Mouse (Mus musculus): ENCODE results near the gene Gm11213. TPM values are rescaled to one million over a fixed set of nuclear protein-coding genes. Genes with fewer than 3 reads are reported as not detected.

Gene Gm11213
- polyA plus RNA-seq (2014; fragmentation: Nextera tagmentation; extraction: Ambion mirVana), result not detected in 2 replicates

DNA sequence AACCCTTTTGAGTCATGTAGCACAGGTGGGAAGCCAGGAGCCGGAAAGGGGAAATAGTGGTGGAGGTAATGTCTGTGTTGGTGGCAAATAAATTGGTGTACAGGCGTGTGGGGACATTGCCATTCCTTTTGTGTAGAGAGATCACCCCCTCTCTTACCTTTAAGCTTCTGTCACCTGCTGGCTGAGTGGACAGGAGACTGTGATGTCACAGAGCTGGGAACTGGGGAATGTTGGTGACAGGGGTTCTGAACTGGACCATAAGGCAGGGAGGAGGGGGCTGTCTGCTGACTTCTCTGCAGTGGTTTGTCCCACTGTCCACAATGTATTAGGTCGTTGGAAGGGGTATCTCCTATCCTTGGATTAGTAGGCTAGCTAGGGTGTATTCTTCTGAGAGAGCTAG lies at the start of gene Gm11213:
TSS of gene Gm11213 (minus strand) at position 317 of the 400 bp plus-strand sequence.
- Histone ChIP-seq H3K4me3 (ENCODE audit: low read depth, low read length) (no peak within 1 kb of the TSS), H3K4me2 (no peak within 1 kb of the TSS), H3K27me3 (ENCODE audit: insufficient read depth, low read length) (no peaks in the 10 kb centered on the region), H3K27ac (ENCODE audit: low read depth) (no peak within 1 kb of the TSS), H3K9ac (no peak within 1 kb of the TSS), H3K9me3 (ENCODE audit: low read depth, low read length) (no peaks in the 10 kb centered on the region), H3K4me1 (ENCODE audit: insufficient read depth) (no peaks in the 10 kb centered on the region), H3K36me3 (ENCODE audit: insufficient read depth) (no peaks in the 10 kb centered on the region)
- TF ChIP-seq CTCF (IDR thresholded peaks at IDR 0.05; ENCODE audit: low read depth), result no peak
- DNase-seq, result no peak
- WGBS, result 69% methylated on average over 3 of the region's 3 CpGs
- ATAC-seq (ENCODE audit: insufficient read depth), result no peak

GRCm38 (mm10) chr4:63654381-63654780 lies 49.3 kb upstream of the Gm11213 start:
- H3K27ac ChIP-seq (ENCODE audit: low read depth), result no peak overlapping the region
- DNase-seq, result peak; percentile 3
- no peaks in the 10 kb centered on the region for H3K36me3 ChIP-seq (ENCODE audit: insufficient read depth)
- WGBS, result 35% methylated on average over 1 of the region's 1 CpGs
- H3K4me1 ChIP-seq (ENCODE audit: insufficient read depth), result no peaks in the 10 kb centered on the region
- no peak for ATAC-seq (ENCODE audit: insufficient read depth)
- H3K9me3 ChIP-seq (ENCODE audit: low read depth, low read length), result no peaks in the 10 kb centered on the region
- no peak overlapping the region for H3K4me3 ChIP-seq (ENCODE audit: low read depth, low read length)
- H3K9ac ChIP-seq, result no peak overlapping the region
- H3K27me3 ChIP-seq (ENCODE audit: insufficient read depth, low read length), result no peaks in the 10 kb centered on the region
- no peak overlapping the region for H3K4me2 ChIP-seq
- peak; percentile 49 for TF ChIP-seq CTCF (IDR thresholded peaks at IDR 0.05; ENCODE audit: low read depth)

DNA sequence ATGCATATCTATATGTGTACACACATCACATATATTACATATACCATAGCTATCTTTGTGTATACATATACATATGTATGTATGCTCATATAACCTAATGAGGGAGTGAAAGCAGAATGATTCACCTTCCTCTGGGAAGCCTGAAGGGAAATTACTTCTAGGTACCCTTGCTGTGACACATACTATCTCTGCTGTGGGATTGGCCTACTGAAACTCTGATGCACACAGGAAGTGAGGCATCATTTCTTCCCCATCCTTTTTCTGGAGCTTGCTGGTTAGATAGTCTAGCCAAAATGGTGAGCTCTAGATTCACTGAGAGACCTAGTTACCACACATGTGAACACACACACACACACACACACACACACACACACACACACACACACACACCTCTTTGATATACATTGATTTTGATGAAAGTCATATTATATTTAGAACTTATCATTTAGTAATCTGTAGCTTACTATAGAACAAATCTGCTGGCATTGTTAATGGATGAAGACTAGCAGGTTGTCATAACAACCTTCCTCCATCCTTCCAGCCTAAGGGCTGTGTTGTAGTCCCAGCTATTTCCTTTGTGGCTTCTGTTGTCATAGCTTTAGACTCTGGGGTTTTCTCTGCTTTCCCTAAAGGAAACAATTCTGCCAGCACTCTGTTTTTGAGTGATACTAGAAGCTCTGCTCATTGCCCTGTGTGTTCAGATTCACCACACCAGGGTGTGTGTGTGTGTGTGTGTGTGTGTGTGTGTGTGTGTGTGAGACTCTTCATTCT lies 39.1 kb upstream of the Gm11213 start:
- no peak for TF ChIP-seq CTCF (IDR thresholded peaks at IDR 0.05; ENCODE audit: low read depth)
- no peak overlapping the region for H3K4me2 ChIP-seq
- no peak for DNase-seq
- H3K27me3 ChIP-seq (ENCODE audit: insufficient read depth, low read length), result no peaks in the 10 kb centered on the region
- no peaks in the 10 kb centered on the region for H3K36me3 ChIP-seq (ENCODE audit: insufficient read depth)
- H3K4me3 ChIP-seq (ENCODE audit: low read depth, low read length), result no peak overlapping the region
- no peak overlapping the region for H3K27ac ChIP-seq (ENCODE audit: low read depth)
- no peaks in the 10 kb centered on the region for H3K9me3 ChIP-seq (ENCODE audit: low read depth, low read length)
- no peak overlapping the region for H3K9ac ChIP-seq
- ATAC-seq (ENCODE audit: insufficient read depth), result no peak
- H3K4me1 ChIP-seq (ENCODE audit: insufficient read depth), result no peaks in the 10 kb centered on the region

- Histone ChIP-seq H3K4me3 (ENCODE audit: low read depth, low read length) (no peak overlapping the region), H3K9ac (no peak overlapping the region), H3K27me3 (ENCODE audit: insufficient read depth, low read length) (no peaks in the 10 kb centered on the region), H3K9me3 (ENCODE audit: low read depth, low read length) (no peaks in the 10 kb centered on the region), H3K4me1 (ENCODE audit: insufficient read depth) (no peaks in the 10 kb centered on the region), H3K4me2 (no peak overlapping the region), H3K27ac (ENCODE audit: low read depth) (no peak overlapping the region), H3K36me3 (ENCODE audit: insufficient read depth) (no peaks in the 10 kb centered on the region)
- ATAC-seq (ENCODE audit: insufficient read depth) (no peak), DNase-seq (no peak)
- 45% methylated on average over 2 of the region's 2 CpGs for WGBS
- TF ChIP-seq CTCF (IDR thresholded peaks at IDR 0.05; ENCODE audit: low read depth), result no peak
These were observed 34.8 kb upstream of the Gm11213 start for GRCm38 (mm10) chr4:63639842-63640241.

GRCm38 (mm10) chr4:63638603-63639002 lies 33.5 kb upstream of the Gm11213 start:
- WGBS, result 65% methylated on average over 1 of the region's 1 CpGs
- Histone ChIP-seq H3K4me3 (ENCODE audit: low read depth, low read length) (no peak overlapping the region), H3K9ac (no peak overlapping the region), H3K36me3 (ENCODE audit: insufficient read depth) (no peaks in the 10 kb centered on the region), H3K4me2 (no peak overlapping the region), H3K4me1 (ENCODE audit: insufficient read depth) (no peaks in the 10 kb centered on the region), H3K27me3 (ENCODE audit: insufficient read depth, low read length) (no peaks in the 10 kb centered on the region), H3K27ac (ENCODE audit: low read depth) (no peak overlapping the region), H3K9me3 (ENCODE audit: low read depth, low read length) (no peaks in the 10 kb centered on the region)
- no peak for TF ChIP-seq CTCF (IDR thresholded peaks at IDR 0.05; ENCODE audit: low read depth)
- no peak for DNase-seq
- no peak for ATAC-seq (ENCODE audit: insufficient read depth)

GRCm38 (mm10) chr4:63633181-63633580 lies 28.1 kb upstream of the Gm11213 start:
- Histone ChIP-seq H3K27ac (ENCODE audit: low read depth) (no peak overlapping the region), H3K4me2 (no peak overlapping the region), H3K27me3 (ENCODE audit: insufficient read depth, low read length) (no peaks in the 10 kb centered on the region), H3K9ac (no peak overlapping the region), H3K9me3 (ENCODE audit: low read depth, low read length) (no peaks in the 10 kb centered on the region), H3K4me1 (ENCODE audit: insufficient read depth) (no peaks in the 10 kb centered on the region), H3K36me3 (ENCODE audit: insufficient read depth) (no peaks in the 10 kb centered on the region), H3K4me3 (ENCODE audit: low read depth, low read length) (no peak overlapping the region)
- DNase-seq, result no peak
- 82% methylated on average over 2 of the region's 2 CpGs for WGBS
- TF ChIP-seq CTCF (IDR thresholded peaks at IDR 0.05; ENCODE audit: low read depth), result no peak
- ATAC-seq (ENCODE audit: insufficient read depth), result no peak

DNA sequence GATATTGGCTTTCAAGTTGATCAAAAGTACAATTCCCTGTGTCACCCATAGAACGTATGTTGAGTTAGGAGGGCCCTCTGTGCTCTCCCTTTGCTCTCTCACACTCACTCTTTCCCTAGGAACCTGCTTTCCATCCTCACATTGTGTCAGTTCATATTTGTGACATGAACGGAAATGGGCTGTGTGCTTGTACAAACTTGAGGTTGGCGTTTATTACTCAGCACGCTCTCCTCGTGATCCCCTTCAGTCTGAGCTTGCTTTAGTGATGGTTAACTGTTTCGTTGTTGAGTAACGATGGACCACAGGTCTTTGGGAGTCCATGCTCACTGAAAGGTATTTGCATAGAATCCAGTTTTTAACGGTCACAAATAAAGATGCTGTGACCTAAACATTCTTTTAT lies 22.1 kb upstream of the Gm11213 start:
- Histone ChIP-seq H3K36me3 (ENCODE audit: insufficient read depth) (no peaks in the 10 kb centered on the region), H3K4me3 (ENCODE audit: low read depth, low read length) (no peak overlapping the region), H3K9me3 (ENCODE audit: low read depth, low read length) (no peaks in the 10 kb centered on the region), H3K27me3 (ENCODE audit: insufficient read depth, low read length) (no peaks in the 10 kb centered on the region), H3K4me2 (no peak overlapping the region), H3K4me1 (ENCODE audit: insufficient read depth) (no peaks in the 10 kb centered on the region), H3K27ac (ENCODE audit: low read depth) (no peak overlapping the region), H3K9ac (no peak overlapping the region)
- 75% methylated on average over 8 of the region's 8 CpGs for whole genome bisulfite sequencing
- DNase-seq (no peak), ATAC-seq (ENCODE audit: insufficient read depth) (no peak)
- TF ChIP-seq CTCF (IDR thresholded peaks at IDR 0.05; ENCODE audit: low read depth), result no peak
